Mouse (Mus musculus): Measurements from ENCODE around the gene D16Ertd472e.
"Not testable (repeated sequence)": the region's sequence is repeated elsewhere in the genome, so short reads cannot be mapped to it uniquely, and the experiment has no call there.

Gene D16Ertd472e

GRCm38 (mm10) chr16:78564110-78564821 lies 12.2 kb downstream of the D16Ertd472e start:
- no peak for DNase-seq

GRCm38 (mm10) chr16:78563093-78563971 lies 13.2 kb downstream of the D16Ertd472e start:
- no peak for DNase-seq

- no peak for DNase-seq
Measured at GRCm38 (mm10) chr16:78560627-78561026, 15.9 kb downstream of the D16Ertd472e start.

- no peak for DNase-seq
Measured at GRCm38 (mm10) chr16:78560063-78560462, 16.4 kb downstream of the D16Ertd472e start.

GRCm38 (mm10) chr16:78557573-78557972 lies 18.9 kb downstream of the D16Ertd472e start:
- DNase-seq = no peak

- DNase-seq = no peak
Measured at GRCm38 (mm10) chr16:78554911-78555648, 21.4 kb downstream of the D16Ertd472e start.

GRCm38 (mm10) chr16:78547367-78547766 lies 29.1 kb downstream of the D16Ertd472e start:
- DNase-seq = no peak

GRCm38 (mm10) chr16:78546529-78546928 lies 30.0 kb downstream of the D16Ertd472e start:
- no peak for DNase-seq

GRCm38 (mm10) chr16:78540376-78541246 lies 35.9 kb downstream of the D16Ertd472e start:
- DNase-seq = no peak

GRCm38 (mm10) chr16:78537798-78538422 lies 38.6 kb downstream of the D16Ertd472e start:
- DNase-seq = no peak

GRCm38 (mm10) chr16:78537322-78537721 lies 39.2 kb downstream of the D16Ertd472e start:
- DNase-seq = no peak

GRCm38 (mm10) chr16:78534468-78534867 lies 42.0 kb downstream of the D16Ertd472e start:
- DNase-seq = no peak

- no peak for DNase-seq
Measured at GRCm38 (mm10) chr16:78531957-78532605, 44.4 kb downstream of the D16Ertd472e start.

GRCm38 (mm10) chr16:78522974-78523373 lies 53.5 kb downstream of the D16Ertd472e start:
- no peak for DNase-seq

GRCm38 (mm10) chr16:78518697-78519096 lies 57.8 kb downstream of the D16Ertd472e start:
- no peak for DNase-seq

- no peak for DNase-seq
Measured at GRCm38 (mm10) chr16:78517171-78517570, 59.3 kb downstream of the D16Ertd472e start.

- DNase-seq = no peak
Measured at GRCm38 (mm10) chr16:78511526-78511925, 65.0 kb downstream of the D16Ertd472e start.

GRCm38 (mm10) chr16:78502492-78502891 lies 74.0 kb downstream of the D16Ertd472e start:
- no peak for DNase-seq

GRCm38 (mm10) chr16:78492696-78493095 lies 83.8 kb downstream of the D16Ertd472e start:
- not testable (repeated sequence) for DNase-seq

GRCm38 (mm10) chr16:78490779-78491178 lies 85.7 kb downstream of the D16Ertd472e start:
- DNase-seq = no peak

All from kidney, postnatal 25 days (tissue).